Mouse (Mus musculus) liver, embryonic 12.5 days (tissue): ENCODE data around the gene Trappc3l. TPM values are rescaled to one million over a fixed set of nuclear protein-coding genes. Genes with fewer than 3 reads are reported as not detected.
A peak's percentile ranks its signal among the peaks of the same experiment; 100 is the strongest.

ENCODE experiments used
- ATAC-seq: fragments of 200-750 bp; cut with Nextera tagmentation; 2 replicates; pipeline ENCODE4 v1.8.0; 2017; ENCODE audit warnings: moderate number of reproducible peaks, mild to moderate bottlenecking, moderate library complexity
- H3K27ac ChIP-seq: fragments of 300-500 bp; sonication (generic); 2 replicates; pipeline ENCODE4 v1.5.1; 2016; ENCODE audit warnings: mild to moderate bottlenecking
- H3K27me3 ChIP-seq: fragments of 300-500 bp; sonication (generic); replicated peaks from 2 replicates; pipeline ENCODE4 v1.6.1; 2016; ENCODE audit warnings: mild to moderate bottlenecking, moderate library complexity
- H3K36me3 ChIP-seq: fragments of 300-500 bp; sonication (generic); 2 replicates; pipeline ENCODE4 v1.6.1; 2016; ENCODE audit warnings: mild to moderate bottlenecking, moderate library complexity
- H3K4me1 ChIP-seq: fragments of 300-500 bp; sonication (generic); 2 replicates; pipeline ENCODE4 v1.6.1; 2016
- H3K4me2 ChIP-seq: fragments of 300-500 bp; sonication (generic); 2 replicates; pipeline ENCODE4 v1.6.1; 2016; ENCODE audit warnings: mild to moderate bottlenecking, moderate library complexity
- H3K4me3 ChIP-seq: fragments of 300-500 bp; sonication (generic); 2 replicates; pipeline ENCODE4 v1.5.1; 2016; ENCODE audit warnings: mild to moderate bottlenecking, moderate library complexity
- H3K9ac ChIP-seq: fragments of 300-500 bp; sonication (generic); 2 replicates; pipeline ENCODE4 v1.6.1; 2016; ENCODE audit warnings: mild to moderate bottlenecking, moderate library complexity
- H3K9me3 ChIP-seq: fragments of 300-500 bp; sonication (generic); replicated peaks from 2 replicates; pipeline ENCODE4 v1.6.1; 2016; ENCODE audit warnings: mild to moderate bottlenecking, moderate library complexity
- WGBS: fragments of 180-500 bp; shearing (Covaris S2); methylation state at CpG from one replicate; pipeline ENCODE4 v1.1.7; 2016; ENCODE audit not compliant: insufficient replicate concordance; 5-methylcytosine and 5-hydroxymethylcytosine counted together
- polyA plus RNA-seq: library from polyadenylated mRNA; unstranded; fragments of >200 nt; fragmentation: Nextera tagmentation; extraction: Ambion mirVana; gene quantifications from 2 replicates; pipeline ENCODE4 v1.2.1, GENCODE M21; 2016

Trappc3l gene
- polyA plus RNA-seq, 1 experiment from 2014 or later = not detected

DNA sequence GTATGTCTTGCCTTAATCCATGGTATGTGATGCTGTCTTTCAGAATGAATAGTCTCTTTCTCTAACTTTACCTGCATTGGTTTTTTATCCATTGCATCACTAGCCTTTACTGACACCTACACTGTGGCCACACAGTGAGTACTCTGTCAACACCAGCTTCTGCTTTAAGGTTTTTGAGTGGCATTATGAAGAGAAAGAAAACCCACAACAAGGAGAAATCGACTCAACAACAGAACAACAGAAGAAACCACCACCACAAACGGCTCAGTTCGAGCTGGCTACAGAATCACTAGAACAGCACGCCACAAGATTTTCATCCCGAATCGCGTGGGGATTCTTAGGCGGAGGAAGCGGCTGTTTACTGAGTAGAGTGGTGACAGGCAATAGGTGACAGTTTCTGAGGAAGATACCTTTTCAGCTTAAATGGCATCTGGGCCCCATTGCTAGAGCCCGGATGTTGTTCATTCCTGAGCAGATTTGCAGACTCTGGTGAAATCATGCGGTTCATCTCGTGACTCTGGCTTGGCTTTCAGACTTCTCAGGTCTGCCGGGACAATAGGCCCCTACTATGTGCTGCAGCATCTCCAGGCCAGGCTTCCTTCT, 73.6 kb downstream of the Trappc3l start:
- Histone ChIP-seq H3K36me3 (no peaks in the 10 kb centered on the region), H3K9me3 (no peaks in the 10 kb centered on the region), H3K4me2 (no peak overlapping the region), H3K4me1 (no peaks in the 10 kb centered on the region), H3K9ac (no peak overlapping the region), H3K27me3 (no peaks in the 10 kb centered on the region), H3K4me3 (no peak overlapping the region), H3K27ac (no peak overlapping the region)
- 64% methylated on average over 13 of the region's 13 CpGs for WGBS
- ATAC-seq = no peak

DNA sequence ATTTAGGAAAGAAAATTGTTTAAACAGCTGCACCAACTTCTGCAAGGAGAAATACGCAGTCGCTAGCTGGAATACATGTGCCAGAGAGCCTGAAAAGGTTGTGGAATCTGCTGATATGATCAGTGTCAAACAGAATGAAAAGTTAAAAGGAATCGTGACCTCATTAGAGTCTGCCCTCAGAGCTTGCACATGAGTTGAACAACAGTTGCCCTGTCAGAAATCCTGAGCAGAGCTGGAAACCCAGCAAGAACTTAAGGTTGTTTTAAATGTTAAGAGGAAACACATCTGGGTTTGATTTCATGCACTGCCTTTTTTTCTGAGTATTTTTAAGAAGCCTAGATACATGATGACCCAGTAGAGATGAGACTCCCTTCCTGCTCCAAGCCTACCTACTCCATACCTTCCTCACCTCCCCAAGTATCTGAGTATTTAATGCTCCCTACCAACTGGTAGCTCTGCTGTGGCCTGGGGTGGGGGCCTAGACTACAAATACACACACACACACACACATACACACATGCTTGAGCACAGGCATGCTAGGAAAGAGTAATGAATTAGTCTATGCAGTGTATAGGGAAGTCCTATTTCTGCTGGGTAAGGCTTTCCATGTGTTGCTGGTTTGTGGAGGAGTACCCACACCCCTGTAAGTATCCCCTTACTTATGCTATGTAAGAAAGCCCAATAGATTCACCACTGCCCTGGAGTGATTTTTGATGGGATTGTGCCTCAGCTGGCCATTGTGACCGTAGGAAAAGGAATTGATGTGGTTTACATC, 74.8 kb downstream of the Trappc3l start:
- ATAC-seq = no peak
- WGBS = 68% methylated on average over 4 of the region's 4 CpGs
- H3K4me2 ChIP-seq = no peak overlapping the region

DNA sequence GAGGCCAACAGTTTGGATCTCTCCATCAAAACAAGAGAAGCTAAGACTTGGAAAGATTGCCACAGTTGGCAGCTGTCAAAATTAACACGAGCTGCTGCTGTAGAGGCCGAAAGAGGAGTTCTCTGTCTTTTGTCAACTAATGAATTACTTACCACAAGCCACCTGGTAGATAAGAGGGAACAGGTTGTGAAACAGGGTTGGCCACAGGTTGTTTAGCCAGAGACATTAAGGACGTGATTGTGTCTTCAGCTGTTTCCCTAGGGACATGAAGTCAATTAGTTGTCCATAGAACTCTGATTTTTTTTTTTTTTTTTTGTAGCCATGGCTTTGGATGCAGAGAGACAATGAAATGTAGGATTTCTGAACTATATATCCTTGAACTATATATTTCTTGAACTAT, 79.7 kb downstream of the Trappc3l start:
- H3K4me2 ChIP-seq = no peak overlapping the region
- no peak overlapping the region for H3K9ac ChIP-seq
- H3K9me3 ChIP-seq = no peaks in the 10 kb centered on the region
- ATAC-seq = no peak
- H3K27ac ChIP-seq = no peak overlapping the region
- no peaks in the 10 kb centered on the region for H3K4me1 ChIP-seq
- WGBS = 39% methylated on average over 3 of the region's 3 CpGs
- no peak overlapping the region for H3K4me3 ChIP-seq
- no peaks in the 10 kb centered on the region for H3K36me3 ChIP-seq
- H3K27me3 ChIP-seq = no peaks in the 10 kb centered on the region

More for the DNA sequence above, 74.8 kb downstream of the Trappc3l start:
- Histone ChIP-seq H3K4me3 (no peak overlapping the region), H3K27me3 (no peaks in the 10 kb centered on the region), H3K9me3 (no peaks in the 10 kb centered on the region), H3K27ac (no peak overlapping the region), H3K4me1 (no peaks in the 10 kb centered on the region), H3K36me3 (no peaks in the 10 kb centered on the region), H3K9ac (no peak overlapping the region)

DNA sequence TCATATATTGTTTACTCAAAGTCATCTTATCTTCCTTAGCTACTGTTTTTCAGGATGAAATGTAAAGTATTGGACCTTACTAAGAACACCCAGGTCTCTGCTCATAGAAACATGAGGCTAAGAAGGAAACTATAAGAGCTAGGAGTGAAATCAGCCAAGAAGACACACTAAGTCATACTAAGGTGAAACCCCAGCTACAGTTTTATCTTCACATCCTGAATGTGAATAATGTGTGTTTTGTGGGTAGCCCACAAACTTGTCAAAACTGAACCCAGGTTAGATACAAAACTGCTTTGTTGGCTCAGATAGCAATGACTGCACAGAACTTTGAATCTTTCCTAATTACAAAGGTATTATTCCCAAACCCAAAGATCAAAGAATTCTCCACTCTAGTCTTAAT, 80.4 kb downstream of the Trappc3l start:
- Histone ChIP-seq H3K27me3 (no peaks in the 10 kb centered on the region), H3K4me1 (no peaks in the 10 kb centered on the region), H3K27ac (no peak overlapping the region), H3K36me3 (no peaks in the 10 kb centered on the region), H3K9me3 (no peaks in the 10 kb centered on the region), H3K4me2 (no peak overlapping the region), H3K4me3 (no peak overlapping the region), H3K9ac (no peak overlapping the region)
- ATAC-seq = no peak

DNA sequence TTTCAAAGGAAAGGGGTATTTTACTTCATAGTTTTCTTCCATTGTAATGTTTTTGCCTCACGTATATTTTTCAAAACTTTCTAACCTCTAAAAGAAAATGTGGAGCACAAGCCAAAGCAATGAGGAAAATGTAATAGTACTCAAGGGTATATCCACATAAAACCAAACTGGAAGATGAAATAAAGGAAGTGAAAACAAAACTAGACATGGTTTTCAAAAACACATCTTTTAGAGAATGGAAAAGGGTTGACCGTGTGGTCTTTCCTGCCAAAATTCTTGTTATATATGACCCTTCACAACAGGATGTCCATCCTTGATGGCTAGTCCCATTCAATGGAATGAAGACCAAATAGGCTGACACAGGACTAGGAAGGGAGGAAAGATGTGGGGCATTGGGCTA, 81.0 kb downstream of the Trappc3l start:
- ATAC-seq = no peak
- Histone ChIP-seq H3K27me3 (no peaks in the 10 kb centered on the region), H3K27ac (no peak overlapping the region), H3K4me3 (no peak overlapping the region), H3K36me3 (no peaks in the 10 kb centered on the region), H3K4me1 (no peaks in the 10 kb centered on the region), H3K4me2 (no peak overlapping the region), H3K9me3 (no peaks in the 10 kb centered on the region), H3K9ac (no peak overlapping the region)
- 72% methylated on average over 2 of the region's 2 CpGs for WGBS

DNA sequence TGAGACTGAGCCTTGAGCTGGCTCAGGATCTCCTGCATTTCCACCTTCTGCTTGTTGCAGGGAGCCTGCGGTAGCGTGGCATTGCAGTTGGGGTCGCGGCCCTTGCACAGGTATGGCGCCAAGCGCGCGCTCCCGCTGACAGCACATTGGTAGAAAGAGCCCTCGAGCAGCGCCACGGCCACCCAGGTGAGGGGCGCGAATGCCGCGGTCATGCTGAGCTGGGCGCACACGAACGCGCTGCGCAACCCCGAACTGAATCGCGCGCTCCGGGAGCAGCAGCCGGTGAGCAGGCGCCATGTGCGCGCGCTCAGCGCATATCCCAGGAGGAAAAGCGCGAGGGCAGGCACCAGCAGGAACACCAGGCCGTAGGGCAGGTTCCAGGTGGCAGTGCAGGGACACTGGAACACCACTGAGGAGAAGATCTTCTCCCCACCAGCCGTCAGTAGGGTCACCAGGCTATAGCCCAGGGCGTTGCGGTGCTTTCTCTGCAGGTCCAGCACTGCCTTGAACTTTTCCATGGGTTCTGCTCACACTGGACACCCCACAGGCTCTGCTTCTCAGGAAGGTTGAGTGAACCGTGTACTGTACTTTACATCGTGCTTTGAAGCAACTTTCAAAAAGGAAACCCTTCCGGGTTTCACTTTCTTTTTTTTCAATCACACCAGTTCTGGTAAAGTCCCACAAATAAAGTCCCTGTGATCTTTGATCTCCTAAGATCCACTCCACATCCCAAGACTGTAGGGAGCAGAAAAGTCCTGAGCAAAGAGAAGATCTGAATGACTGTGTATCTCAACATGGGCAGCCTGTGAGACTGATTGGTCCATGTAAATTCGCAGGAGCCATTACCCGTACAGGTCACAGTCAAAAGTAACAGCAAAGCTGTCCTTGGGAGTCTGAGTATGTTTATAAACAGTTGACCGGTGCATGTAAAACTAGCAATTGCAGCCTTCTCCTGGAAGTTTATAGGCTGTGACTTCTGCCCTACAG, 90.3 kb downstream of the Trappc3l start, which contains the start of gene Calhm6:
TSS of gene Calhm6 (minus strand) at position 593 of the 987 bp plus-strand sequence.
- H3K36me3 ChIP-seq = no peaks in the 10 kb centered on the region
- no peaks in the 10 kb centered on the region for H3K9me3 ChIP-seq
- WGBS = 11% methylated on average over 44 of the region's 44 CpGs
- H3K9ac ChIP-seq = peak within 1 kb of the TSS; percentile 59
- ATAC-seq = peak; percentile 55
- H3K4me1 ChIP-seq = peaks cover 8% of the 10 kb centered on the region; the same call in 1 of the 2 replicates
- H3K27me3 ChIP-seq = peaks cover 5% of the 10 kb centered on the region; the same call in 1 of the 2 replicates
- H3K4me3 ChIP-seq = peak within 1 kb of the TSS; percentile 55
- H3K4me2 ChIP-seq = peak within 1 kb of the TSS; percentile 81
- no peak within 1 kb of the TSS for H3K27ac ChIP-seq

DNA sequence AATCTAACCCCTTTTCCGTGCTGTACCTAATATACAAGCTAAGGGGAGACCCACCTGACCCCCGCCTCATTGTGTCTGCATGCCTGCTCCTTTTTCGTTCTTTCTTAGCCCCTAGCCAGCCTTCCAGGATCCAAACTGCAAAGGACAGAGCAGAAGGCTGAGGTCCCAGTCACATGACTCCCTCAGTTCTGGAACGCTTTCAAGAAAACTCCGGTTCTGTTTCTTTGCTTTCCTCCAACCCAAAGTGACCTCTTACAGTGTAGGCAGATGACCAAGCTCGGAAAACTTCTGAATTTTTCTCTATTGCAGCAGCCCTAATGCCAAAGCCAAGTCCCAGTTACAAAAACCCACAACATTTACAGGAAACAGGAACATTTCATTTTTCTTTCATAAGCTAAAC, 91.0 kb downstream of the Trappc3l start:
- H3K9ac ChIP-seq = no peak overlapping the region
- no peak overlapping the region for H3K4me3 ChIP-seq
- peaks cover 5% of the 10 kb centered on the region; the same call in 1 of the 2 replicates for H3K27me3 ChIP-seq
- no peak for ATAC-seq
- no peaks in the 10 kb centered on the region for H3K9me3 ChIP-seq
- peaks cover 8% of the 10 kb centered on the region; the same call in 1 of the 2 replicates for H3K4me1 ChIP-seq
- no peaks in the 10 kb centered on the region for H3K36me3 ChIP-seq
- no peak overlapping the region for H3K27ac ChIP-seq
- WGBS = 64% methylated on average over 6 of the region's 6 CpGs
- H3K4me2 ChIP-seq = peak overlapping the region; percentile 81; the same call in 1 of the 2 replicates

DNA sequence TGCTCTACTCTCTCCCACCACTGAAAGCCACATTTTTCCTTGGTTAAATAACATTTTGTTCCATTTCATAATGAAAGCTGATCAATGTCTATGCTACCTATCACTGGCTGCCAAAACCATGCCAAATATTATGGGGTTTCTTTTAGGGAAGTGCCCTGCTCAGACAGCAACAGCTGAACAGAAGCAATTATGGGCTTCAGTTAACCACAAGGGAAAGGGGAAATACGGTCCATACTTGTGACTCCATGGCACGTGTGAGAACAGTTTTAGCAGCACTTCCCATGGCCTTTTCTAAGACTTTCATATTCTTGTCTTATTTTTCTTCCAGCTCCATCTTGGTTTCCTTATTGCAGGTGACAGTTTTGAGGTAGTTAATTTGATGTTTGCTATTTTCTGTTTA, 94.0 kb downstream of the Trappc3l start:
- no peak for ATAC-seq
- Histone ChIP-seq H3K4me2 (no peak overlapping the region), H3K9ac (no peak overlapping the region), H3K4me1 (peaks cover 8% of the 10 kb centered on the region; the same call in 1 of the 2 replicates), H3K27me3 (peaks cover 5% of the 10 kb centered on the region; the same call in 1 of the 2 replicates), H3K27ac (no peak overlapping the region), H3K9me3 (no peaks in the 10 kb centered on the region), H3K4me3 (no peak overlapping the region), H3K36me3 (no peaks in the 10 kb centered on the region)
- 18% methylated on average over 2 of the region's 2 CpGs for WGBS

DNA sequence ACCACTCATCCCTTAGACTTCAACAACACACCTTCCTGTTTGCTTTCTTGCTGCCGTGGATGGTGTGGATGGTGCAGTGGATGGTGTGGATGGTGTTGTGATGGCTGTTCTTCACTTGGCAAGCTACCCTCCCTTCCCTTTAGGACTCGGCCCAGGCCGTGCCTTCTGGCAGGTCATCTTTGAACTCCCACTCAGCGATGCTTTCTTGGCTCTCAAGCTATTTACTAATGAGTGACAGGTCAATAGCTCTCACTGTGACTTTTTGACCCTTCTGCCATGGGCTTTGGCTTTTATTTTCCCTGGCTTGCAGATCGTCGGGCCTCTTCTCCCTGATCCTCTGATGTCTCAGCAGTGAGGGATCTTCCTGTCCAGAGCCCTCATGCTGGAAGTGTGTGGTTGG, 99.0 kb downstream of the Trappc3l start:
- no peak for ATAC-seq
- Histone ChIP-seq H3K4me3 (no peak overlapping the region), H3K4me2 (no peak overlapping the region), H3K9ac (no peak overlapping the region), H3K9me3 (no peaks in the 10 kb centered on the region), H3K36me3 (no peaks in the 10 kb centered on the region), H3K27ac (no peak overlapping the region), H3K4me1 (no peaks in the 10 kb centered on the region), H3K27me3 (no peaks in the 10 kb centered on the region)
- WGBS = 57% methylated on average over 6 of the region's 6 CpGs

DNA sequence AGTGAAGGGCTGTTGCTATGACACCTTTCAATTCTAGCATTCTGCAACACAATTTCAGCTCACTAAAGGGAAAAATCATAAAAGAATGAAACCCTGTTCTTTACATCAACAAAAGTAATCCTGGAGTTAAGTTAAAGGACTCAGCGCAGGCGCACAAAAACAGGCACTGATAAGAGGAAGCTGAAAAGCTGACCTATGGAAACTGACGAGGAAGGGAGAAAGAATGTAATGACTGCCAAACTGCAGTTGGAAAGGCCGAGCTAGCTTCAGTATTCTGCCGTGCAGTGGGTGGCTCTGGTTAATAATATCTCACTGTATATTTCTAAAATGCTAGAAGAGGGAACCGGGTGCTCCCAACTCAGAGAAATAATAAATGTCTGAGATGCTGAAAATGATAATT, 100.6 kb downstream of the Trappc3l start:
- H3K4me3 ChIP-seq = no peak overlapping the region
- H3K9ac ChIP-seq = no peak overlapping the region
- H3K4me1 ChIP-seq = no peaks in the 10 kb centered on the region
- no peaks in the 10 kb centered on the region for H3K9me3 ChIP-seq
- no peak overlapping the region for H3K4me2 ChIP-seq
- ATAC-seq = no peak
- no peaks in the 10 kb centered on the region for H3K27me3 ChIP-seq
- 39% methylated on average over 6 of the region's 6 CpGs for WGBS
- H3K27ac ChIP-seq = no peak overlapping the region
- no peaks in the 10 kb centered on the region for H3K36me3 ChIP-seq

DNA sequence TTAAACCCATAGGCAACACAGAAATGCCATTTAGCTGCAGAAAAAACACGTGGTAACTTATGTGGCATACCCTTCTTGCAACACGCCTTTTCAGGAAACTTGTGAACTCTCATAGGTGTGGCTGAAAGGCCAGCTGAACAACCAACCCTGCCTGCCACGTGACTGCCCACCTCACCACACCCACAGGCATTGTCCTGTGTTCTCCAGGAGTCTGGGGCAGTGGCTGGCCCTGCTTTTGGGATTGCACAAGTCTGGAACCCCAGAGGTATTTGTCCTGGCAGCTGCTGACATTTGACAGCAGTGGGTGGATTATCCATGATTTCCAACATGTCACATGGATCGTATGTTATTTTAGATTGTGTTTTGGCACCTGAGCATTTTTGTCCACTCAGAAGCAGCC, 102.4 kb downstream of the Trappc3l start:
- Histone ChIP-seq H3K9me3 (no peaks in the 10 kb centered on the region), H3K4me1 (no peaks in the 10 kb centered on the region), H3K4me3 (no peak overlapping the region), H3K9ac (no peak overlapping the region), H3K27me3 (no peaks in the 10 kb centered on the region), H3K4me2 (no peak overlapping the region), H3K36me3 (no peaks in the 10 kb centered on the region), H3K27ac (no peak overlapping the region)
- ATAC-seq = no peak
- 48% methylated on average over 4 of the region's 4 CpGs for WGBS

DNA sequence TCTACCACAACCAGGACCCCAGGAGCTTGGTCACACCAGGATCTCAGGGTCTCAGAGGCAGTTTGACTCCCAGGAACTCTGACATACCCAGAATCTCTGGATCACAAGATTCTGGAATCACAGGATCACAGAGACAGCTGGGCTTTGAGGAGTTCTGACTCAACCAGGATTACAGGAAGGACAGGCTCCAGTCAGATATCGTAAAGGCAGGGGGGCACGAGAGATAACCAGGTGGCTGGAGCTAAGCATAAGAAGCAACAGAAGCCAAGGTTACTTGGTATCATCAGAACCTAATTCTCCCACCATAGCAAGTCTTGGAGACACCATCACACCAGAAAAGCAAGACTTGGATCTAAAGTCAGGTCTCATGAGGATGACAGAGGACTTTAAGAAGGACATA, 104.3 kb downstream of the Trappc3l start:
- Histone ChIP-seq H3K4me2 (no peak overlapping the region), H3K9ac (no peak overlapping the region), H3K36me3 (no peaks in the 10 kb centered on the region), H3K27ac (no peak overlapping the region), H3K27me3 (no peaks in the 10 kb centered on the region), H3K4me3 (no peak overlapping the region), H3K9me3 (no peaks in the 10 kb centered on the region), H3K4me1 (no peaks in the 10 kb centered on the region)
- ATAC-seq = no peak
- 54% methylated on average over 2 of the region's 2 CpGs for WGBS
